Mouse (Mus musculus) induced T-regulatory cell, adult 2 months (primary cell): ENCODE results near the gene Clybl.

Experiments
- DNase-seq: peaks from one replicate; pipeline ENCODE4 v3.0.0-alpha.2; 2012; ENCODE audit warnings: low read depth

Gene Clybl

DNA sequence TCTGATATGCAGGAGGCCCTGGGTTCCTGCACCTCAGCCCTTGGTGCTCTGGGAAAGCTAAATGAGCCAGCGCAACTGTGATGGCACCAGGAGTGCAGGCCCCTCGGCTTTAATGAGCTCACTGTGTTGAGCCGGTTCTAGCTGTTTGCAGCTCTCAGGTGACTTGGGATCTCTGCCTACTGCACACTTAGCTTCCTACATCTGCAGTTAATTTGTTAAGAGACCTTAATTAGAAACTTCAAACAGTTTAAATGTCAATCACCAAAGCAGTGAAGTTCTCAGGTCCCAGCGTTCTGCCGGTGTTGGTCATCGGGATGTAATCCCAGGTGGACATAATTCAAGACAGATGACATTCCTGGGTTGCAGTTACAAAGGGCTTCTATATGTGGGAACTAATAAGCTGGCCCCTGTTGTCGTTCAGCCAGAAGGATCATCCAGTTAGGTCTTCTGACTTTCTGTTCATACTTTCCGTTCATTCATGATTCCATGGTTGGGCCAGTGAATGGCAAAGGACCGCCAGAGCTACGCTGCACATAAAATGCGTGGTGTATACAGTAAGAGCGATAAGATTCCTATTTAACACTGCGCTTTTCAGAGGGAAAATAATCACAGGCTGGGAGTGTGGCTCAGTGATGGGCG lies 18.9 kb downstream of the Clybl start:
- no peak for DNase-seq

DNA sequence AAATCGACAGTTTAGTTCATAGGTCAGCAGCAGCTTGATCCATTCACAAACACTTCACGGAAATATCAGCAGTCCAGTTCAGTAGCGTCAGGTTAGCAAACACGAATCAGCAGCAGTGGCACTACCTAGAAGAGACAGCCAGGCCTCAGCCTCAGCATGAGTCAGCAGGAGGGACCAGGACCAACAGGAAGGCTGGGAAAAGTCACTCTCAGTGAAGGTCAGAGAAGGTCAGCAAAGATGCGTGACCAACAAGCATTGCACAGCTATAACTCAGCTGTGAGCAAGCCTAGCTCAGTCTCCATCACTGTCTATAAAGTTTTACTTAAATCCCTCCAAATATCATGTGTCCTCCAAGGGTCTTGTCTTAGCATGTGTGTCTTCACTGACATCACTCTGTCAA lies 27.7 kb downstream of the Clybl start:
- no peak for DNase-seq

DNA sequence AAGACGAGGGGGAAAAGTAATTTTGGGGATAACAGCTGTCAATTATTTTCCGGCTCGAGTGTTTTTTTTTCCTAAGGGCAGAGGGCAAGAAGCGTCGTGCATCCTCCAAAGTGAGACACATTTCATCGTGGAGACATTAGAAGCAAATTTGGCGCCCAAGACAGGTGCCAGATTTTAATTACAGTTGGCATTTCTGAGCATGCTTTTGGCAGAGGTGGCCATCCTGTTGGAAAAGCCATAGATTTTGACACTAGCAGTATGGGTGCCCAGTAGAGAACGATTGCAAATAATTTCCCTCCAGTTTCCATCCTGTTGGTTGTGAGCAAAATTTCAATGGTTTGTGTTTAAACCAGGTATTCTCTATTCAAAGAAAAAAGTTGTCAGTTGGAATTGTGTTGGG lies 32.1 kb downstream of the Clybl start:
- no peak for DNase-seq

DNA sequence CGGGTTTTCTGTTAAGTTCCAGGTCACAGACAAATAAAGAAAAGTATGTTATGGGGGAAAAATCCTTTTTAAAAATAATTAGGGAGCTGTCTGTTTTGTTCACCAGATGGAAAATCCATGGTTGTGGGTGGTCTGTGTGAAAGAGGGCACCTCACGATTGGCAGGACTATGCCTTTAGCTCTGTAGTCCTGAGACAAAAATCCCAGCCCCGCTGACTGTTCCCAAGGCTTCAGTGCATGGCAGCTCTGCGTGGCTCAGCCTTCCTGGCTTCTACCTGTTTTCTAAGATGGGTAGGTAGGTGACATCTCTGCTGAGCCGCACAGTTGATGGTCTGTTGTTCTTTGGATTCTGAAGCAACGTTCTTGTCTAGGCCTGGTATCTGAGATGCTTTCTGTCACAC lies 32.6 kb downstream of the Clybl start:
- no peak for DNase-seq

DNA sequence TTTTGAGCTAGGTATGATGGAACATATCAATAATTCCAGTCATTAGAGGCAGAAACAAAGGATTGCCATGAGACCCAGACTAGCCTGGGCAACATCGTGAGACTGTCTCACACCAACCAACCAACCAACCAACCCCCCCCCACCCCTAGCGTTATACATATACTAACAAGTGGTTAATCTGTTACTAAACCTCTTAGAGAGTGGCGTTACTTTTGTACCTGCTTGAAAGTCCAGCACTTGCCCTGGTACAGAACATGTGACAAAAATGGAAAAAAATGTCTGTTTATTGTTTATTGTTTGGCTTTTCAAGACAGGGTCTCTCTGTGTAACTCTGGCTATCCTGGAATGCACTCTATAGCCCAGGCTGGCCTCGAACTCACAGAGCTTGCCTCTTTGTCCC lies 35.7 kb downstream of the Clybl start:
- no peak for DNase-seq

DNA sequence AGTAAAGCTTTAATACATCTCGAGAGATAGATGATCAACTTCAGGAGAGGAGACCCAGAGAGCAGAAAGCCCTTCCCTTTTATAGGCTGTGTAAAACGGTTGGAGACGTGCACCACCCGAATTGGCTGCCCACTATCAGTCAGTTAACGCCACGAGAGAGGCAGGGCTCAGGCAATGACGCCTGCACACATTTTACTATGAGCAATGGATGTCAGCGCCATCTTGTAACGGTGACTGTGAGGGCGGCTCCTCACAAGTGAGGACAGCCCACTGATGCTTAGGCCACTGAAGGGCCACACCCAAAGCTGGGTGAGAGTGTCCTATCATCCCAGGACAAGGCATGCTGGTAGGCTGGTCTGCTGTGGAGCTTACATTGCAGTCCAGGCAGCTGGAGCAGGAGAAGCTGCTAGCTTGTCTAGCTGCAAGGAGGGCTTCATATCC lies 41.5 kb downstream of the Clybl start:
- no peak for DNase-seq

DNA sequence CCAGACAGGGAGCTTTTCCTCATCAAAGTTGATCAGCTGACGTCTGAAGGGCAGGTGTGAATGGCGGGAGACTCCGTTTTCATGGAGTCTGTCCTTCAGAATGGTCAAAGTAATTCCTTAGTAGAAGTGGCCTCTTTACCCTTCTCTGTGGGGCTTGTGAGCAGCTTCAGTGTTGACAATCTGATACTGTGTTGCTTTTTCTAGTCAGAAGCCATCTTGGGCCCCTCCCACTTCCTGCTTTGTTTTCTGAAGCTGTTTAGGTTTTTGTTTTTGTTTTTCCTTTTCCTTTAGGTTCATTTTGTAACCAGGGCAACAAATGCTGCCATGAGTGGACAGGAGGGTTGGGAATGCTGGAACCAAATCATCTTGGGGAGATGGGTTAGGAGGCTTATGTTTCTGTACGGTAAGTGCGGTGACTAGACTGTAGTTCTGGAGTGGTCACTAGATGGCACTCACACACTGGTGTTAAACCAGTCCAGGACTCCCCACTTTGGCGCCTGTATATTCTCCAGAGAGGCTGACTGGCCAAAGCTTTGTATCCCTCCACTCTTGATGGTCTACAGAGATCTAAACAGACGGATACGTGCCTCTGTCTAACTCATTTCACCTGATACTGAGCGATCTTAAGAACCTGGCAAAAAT lies 42.1 kb downstream of the Clybl start:
- peak; percentile 87 for DNase-seq

DNA sequence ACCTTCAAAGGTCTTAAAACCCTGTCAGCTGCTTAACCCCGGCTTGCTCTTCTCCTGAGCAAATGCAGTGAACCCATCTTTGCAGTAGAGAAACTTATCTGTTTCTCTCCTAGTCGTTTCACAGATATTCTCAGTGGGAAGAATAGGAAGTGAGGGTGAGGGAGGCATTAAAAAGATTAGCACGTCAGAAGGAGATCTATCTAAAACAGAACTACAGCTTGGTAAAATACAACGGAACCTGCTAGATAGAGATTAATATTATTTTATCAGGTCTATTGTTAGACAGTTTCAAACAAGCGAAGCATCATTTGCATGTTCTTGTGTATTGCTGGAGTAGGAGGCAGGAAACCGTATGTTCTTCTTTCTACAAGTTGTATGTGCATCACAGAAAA lies 42.6 kb downstream of the Clybl start:
- no peak for DNase-seq

DNA sequence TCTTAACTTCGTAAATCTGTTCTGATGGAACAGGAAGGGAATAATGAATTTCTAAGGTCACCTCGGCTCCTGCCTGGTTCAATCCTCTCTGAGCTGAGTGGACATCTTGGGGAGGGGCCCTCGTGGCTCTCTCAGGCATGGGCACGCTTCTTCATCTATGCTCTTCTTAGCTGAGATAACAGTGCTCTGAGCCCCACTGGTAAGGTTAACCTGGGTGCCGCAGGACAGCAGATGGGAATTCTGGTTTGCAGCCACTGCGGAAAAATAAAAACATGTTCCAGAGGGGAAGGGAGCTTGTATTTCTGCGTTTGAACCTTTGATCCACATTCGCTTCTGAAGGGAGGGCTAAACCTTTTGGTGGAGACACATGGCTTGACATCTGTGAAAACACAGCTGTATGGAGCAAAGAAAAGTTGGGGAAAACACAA lies 43.0 kb downstream of the Clybl start:
- no peak for DNase-seq

DNA sequence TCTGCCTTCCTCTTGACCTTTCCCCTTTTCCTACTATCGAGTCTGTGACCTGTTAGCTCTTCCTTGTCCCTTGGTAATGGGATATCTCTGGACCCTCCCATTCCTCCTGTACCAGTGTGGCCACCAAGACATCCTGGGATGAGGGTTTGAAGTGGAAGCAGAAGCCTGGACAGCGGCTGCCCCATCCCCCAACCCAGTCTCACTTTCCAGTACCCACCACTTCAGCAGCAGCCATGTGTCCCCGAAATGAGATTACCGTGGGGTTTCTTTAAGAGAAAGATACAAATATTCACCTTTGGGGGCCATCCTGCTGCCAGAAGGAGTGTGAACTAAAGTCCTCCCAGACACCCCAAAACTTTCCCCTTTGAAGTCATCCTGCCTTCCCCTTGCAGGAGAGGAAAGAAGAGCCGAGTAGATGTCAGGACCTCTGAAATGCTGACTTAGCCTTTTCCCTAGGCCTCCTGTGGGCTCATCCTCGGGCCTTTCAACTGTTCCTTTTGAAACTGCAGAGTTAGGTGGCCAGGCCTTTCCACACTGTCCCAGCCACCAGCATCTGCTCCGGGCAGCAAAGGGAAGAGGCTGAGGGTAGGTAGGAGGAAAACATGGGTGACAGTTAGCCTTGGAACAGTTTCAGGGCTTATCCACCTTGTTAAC lies 44.1 kb downstream of the Clybl start:
- DNase-seq = no peak

DNA sequence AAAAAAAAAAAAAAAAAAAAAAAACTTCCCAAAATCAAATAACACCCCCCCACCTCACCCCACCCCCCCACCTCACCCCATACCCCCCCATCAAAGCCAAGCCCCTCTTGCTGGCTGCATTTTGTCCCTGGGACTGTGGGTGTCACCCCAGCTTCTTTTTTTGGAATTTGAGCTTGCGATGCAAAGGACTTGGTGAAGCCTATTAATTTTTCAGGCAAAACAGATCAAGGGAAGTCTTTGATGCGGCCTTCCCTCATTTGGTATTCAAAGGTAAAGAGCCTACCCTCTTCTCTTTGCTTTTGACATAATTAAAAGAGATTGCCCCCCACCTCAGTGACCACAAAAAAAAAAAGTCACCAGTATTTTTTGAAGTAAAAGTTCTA lies 44.6 kb downstream of the Clybl start:
- no peak for DNase-seq

DNA sequence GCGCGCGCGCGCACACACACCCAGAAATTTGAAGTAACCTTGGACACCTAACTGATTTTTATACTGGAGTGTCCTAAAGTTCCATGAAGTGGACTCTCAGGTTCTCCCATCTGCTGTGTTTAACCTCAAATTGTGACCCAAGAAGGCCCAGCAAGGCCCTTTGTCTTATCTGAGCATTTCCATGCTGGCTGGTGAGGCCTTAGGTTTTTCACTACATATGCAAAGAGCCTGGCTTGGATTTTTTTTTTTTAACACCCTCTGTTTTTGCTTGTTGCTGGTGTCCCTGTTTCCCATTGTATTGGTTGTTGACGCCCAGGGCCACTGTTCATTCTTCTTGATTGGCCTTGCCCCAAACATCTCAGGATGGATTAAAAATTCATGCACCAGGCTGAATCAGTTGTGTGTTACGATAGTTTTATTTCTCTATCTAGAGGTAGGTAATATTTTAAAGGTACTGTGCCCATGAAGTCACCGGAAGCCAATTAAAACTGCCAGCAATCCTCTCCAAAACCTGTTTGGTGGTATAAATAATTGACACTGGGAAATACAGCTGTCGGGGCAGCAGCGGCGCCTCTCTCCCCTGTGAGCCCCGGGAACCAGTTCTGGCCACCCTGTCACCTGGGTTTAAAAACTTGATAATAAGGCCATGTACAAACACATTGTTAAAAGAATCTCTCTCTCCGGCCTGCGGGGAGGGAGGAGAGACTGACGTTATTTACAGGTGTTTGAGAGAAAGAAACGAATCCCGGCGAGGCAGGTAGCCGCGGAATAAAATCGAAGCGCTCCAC lies 45.4 kb downstream of the Clybl start:
- no peak for DNase-seq

DNA sequence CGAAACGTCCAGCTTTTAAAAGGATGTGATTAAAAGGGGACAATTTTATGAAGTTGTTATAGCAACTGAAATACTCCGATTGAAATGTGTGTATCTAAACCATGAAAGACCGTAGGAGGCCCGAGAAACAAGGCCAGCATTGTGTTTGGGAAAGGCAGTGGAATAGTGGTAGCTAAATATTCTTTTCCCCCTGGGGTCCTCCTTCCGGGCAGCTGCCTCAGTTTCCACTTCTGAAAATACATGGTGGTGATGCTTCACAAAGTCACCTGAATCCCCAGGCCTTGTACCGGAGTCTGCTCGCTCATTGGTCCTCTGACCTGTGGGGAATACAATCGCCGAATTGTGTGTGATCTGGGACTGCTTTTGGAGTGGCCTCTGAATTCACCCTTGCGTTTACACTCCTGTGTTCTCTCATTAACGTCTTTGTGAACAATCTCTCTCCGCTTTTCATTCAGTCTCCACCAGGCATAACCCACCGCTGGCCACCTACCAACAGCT lies 46.0 kb downstream of the Clybl start:
- DNase-seq = no peak

DNA sequence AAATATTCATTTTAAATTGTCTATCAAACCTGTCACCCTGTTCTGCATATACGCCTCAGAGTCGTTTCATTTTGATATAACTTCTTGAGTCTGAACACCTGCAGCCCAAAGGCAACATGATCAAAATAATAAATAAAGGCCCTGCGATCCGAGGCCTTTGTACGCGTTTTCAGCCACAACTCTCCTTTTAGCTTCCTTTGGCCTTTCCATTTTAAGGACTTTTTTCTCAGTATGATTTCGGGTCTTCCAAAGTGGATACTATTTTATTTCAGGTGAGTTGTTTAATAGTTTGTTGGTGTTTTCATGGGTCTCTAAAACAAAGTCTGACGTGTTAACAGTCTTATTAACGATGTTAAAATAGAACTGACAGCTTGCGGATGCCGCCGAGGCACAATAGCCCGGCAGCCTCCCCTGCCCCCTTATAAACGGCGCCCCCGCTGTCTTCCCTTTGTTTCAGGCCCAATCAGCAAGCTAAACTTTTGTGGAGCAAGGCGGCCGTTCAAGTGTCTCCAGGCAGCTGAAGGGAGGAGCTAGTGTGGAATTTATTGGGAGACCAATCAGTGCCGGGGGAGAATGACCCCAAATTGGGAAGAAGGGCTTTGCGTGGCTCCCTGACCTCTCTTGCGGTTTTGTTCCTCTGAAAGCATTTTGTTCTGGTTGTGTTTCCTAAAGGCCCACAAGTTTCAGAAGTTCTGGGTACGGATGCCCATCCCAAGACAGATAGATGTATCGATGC lies 47.5 kb downstream of the Clybl start:
- no peak for DNase-seq

DNA sequence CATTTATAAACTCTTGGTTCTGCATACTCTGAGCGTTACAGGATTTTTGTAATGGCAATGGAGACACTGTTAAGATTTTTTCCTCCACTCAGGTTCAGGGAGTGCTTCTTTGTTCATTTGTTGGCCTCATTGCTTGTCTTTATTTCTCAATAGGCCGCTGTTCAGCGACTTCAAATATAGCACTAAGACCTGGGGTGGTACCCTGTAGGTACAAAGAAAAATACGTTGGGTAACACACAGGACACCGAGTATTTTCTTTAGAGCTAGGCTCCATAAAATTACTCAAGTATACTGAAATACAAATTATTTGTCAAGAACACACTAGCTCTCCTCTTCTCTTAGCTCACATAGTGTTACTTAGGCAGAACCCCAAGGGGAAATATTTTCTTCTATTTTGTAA lies 48.5 kb downstream of the Clybl start:
- DNase-seq = no peak

DNA sequence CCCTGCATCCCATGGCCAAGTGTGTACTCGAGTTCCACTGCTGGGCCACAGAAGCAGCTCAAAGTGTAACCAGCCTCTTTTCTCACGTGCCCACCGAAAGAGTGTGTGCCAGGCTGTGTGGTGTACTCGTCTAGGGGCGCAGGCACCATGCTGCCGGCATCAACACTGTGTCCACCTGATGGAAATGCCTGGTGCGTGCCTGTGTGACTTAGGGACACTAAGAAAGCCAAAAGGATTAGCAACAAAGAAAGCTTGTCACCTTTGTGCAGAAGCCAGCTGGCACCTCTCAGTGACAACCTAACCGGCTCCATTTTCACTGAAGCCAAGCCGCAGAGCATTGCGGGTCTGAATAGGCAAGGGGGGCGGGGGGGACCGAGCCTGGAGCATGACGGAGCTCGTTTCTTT lies 49.1 kb downstream of the Clybl start:
- no peak for DNase-seq

DNA sequence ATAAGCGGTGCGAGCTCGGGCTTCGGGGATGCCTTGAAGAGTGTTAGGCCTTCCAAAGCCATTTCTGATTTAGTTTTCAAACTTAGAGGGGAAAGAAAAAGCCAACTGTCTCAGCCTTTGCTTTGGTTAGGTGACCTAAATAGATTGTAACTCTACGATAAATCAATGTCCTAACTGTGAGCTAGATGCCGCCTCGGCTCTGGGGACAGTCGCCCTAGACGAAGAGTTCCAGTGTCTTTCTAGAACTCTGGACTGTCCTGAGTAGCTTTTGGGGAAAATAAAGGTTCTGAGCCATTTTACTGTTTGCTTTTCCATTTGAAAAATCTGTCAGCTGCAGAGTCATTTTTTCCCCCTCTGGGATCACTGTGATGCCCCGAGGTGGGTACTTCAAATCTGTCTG lies 49.6 kb downstream of the Clybl start:
- no peak for DNase-seq

DNA sequence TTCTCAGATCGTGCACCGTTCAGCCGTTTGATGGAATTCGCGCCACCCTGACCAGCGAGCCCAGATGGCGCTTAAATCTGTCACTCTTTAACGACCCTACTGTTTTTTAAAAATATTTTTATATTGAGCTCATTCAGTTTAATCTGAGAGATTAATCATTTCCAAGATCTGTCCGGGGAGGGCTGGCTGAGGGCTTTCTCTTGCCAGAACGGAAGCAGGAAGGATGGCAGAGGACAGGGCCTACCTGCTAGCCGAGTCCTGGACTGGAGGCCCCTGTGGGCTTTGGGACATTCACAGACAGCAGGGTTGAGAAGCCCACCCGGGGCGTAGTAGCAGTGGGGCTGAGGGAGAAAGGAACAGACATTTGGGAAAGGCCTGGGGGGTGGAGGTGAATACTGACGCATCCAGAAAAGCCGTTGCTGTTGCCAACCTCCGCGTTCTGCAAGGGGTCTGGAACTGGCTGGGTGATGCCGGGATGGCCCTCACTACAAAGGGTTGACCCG lies 51.8 kb downstream of the Clybl start:
- DNase-seq = no peak

DNA sequence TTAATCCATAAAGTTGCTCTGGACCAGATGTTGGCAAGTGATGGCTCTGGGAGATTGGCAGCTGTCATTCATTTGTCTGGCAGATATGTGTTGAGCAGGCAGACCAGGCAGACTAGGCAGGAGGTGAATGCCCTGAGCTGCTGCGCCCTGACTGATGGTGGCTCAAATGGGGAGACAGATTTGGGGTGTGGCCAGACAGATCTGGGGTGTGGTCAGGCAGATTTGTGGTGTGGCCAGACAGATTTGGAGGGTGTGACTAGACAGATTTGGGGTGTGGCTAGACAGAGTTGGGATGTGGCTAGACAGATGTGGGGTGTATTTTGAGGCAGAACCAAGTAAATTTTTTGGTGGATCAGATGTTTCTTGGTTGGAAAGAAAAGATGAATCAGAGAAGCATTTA lies 62.4 kb downstream of the Clybl start:
- DNase-seq = no peak

DNA sequence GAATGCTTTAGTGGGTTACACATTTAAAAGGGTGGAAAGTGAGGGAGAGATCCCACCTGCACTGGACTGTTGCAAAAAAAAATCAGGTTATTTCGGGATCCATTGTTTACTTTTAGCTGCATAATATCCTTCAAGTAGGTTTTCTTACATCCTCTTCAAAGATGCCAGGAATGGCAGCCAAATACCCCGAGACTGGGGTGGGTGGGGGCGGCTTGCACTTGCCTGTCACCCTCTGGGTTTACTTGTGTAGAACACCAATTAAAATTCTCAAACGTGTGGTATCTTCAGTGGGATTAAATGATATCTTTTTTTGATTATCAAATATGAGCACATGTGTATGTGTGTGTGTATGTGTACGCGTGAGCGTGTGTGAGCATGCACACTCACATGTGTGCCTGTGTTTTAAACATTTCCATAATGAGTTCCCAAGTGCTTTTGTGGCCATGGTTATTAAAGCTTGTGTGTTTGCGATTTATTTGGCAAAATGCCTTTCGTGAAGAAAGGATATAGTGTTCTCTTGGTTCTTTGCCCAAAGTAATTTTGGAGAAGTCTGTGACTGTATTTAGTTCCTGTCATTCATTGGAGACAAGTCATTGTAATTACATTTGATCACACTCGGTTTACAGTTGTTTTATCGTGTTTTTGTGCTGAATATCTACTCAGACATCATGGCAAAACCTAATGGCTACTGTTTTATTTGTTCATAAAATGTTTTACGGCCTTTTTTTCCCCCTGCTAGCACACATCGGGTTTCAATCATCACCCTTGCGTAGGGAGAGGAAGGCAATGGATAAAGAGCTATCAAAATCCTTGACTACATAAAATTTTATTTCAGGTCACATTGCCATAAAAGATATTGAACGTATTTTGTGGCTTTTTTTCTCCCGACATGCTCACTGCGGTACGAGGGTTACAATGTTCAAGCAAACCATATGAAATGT lies 65.7 kb downstream of the Clybl start:
- DNase-seq = no peak

DNA sequence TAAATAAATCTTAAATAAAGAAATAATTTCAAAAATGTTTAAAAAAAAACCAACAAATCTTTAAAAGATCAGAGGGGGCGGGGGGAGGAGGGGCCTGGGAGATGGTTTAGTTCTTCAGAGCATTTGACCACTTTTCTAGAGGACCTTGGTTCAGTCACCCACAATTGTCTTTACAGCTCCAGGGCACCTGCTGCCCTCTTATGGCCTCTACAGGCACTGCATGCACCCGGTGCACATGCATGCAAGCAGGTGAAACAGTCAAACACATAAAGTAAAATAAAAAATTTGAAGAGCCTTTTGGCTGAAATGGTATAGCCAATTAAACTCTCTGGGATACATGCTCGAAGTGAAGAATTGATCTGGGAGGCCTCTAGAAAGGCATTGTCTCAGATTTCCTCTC lies 67.6 kb downstream of the Clybl start:
- peak; percentile 55 for DNase-seq
